Mouse (Mus musculus) thymus, postnatal 10 days (tissue): ENCODE data around the gene Fbxo24.

Source experiments
- DNase-seq, 2 experiments: peaks; one replicate each; pipeline ENCODE4 v3.0.0; 2021; ENCODE audit warnings: low spot score in 2 of 2

Fbxo24 gene

GRCm38 (mm10) chr5:137601365-137601729, 27.5 kb downstream of the Fbxo24 start:
- DNase-seq, result peak in 1 of 2 experiments; percentile 25

GRCm38 (mm10) chr5:137600619-137601364, 28.0 kb downstream of the Fbxo24 start, which contains the start of gene Mospd3:
TSS of gene Mospd3 (minus strand) at chr5:137601058.
- DNase-seq, result peak; percentile 96 to 98

- no peak for DNase-seq
Observed at GRCm38 (mm10) chr5:137600281-137600618, 28.6 kb downstream of the Fbxo24 start.

GRCm38 (mm10) chr5:137599600-137599999, 29.2 kb downstream of the Fbxo24 start:
- no peak for DNase-seq

- DNase-seq, result no peak
Observed at GRCm38 (mm10) chr5:137598100-137598826, 30.5 kb downstream of the Fbxo24 start.

GRCm38 (mm10) chr5:137597625-137598024, 31.2 kb downstream of the Fbxo24 start:
- DNase-seq, result no peak

- DNase-seq, result peak in 1 of 2 experiments; percentile 48
Observed at GRCm38 (mm10) chr5:137596601-137597261, 32.1 kb downstream of the Fbxo24 start.

GRCm38 (mm10) chr5:137595921-137596320, 32.9 kb downstream of the Fbxo24 start:
- no peak for DNase-seq

- no peak for DNase-seq
Observed at GRCm38 (mm10) chr5:137590507-137590906, 38.3 kb downstream of the Fbxo24 start.

GRCm38 (mm10) chr5:137584976-137585375, 43.8 kb downstream of the Fbxo24 start:
- DNase-seq, result peak; percentile 51 to 78

GRCm38 (mm10) chr5:137583670-137584169, 45.1 kb downstream of the Fbxo24 start:
- peak; percentile 30 for DNase-seq

GRCm38 (mm10) chr5:137582702-137583101, 46.1 kb downstream of the Fbxo24 start:
- DNase-seq, result no peak

- no peak for DNase-seq
Observed at GRCm38 (mm10) chr5:137580246-137580645, 48.6 kb downstream of the Fbxo24 start.

GRCm38 (mm10) chr5:137574470-137574901, 54.3 kb downstream of the Fbxo24 start:
- no peak for DNase-seq

GRCm38 (mm10) chr5:137570691-137571586, 57.9 kb downstream of the Fbxo24 start:
- DNase-seq, result no peak

GRCm38 (mm10) chr5:137570181-137570580, 58.6 kb downstream of the Fbxo24 start:
- DNase-seq, result no peak

GRCm38 (mm10) chr5:137569665-137570064, 59.1 kb downstream of the Fbxo24 start, which contains the start of gene Tfr2:
TSS of gene Tfr2 (plus strand) at chr5:137569840.
- peak in 1 of 2 experiments; percentile 37 for DNase-seq

- no peak for DNase-seq
Observed at GRCm38 (mm10) chr5:137569031-137569430, 59.8 kb downstream of the Fbxo24 start.

- no peak for DNase-seq
Observed at GRCm38 (mm10) chr5:137568223-137568798, 60.5 kb downstream of the Fbxo24 start.

- no peak for DNase-seq
Observed at GRCm38 (mm10) chr5:137566416-137566815, 62.4 kb downstream of the Fbxo24 start.

- no peak for DNase-seq
Observed at GRCm38 (mm10) chr5:137565744-137566143, 63.1 kb downstream of the Fbxo24 start.
